Mouse (Mus musculus) urinary bladder, adult 18-20 months (tissue): Measurements from ENCODE around the gene Ccsap.
"Not testable (repeated sequence)": the region's sequence is repeated elsewhere in the genome, so short reads cannot be mapped to it uniquely, and the experiment has no call there.

Source experiments
- DNase-seq, 2 experiments: peaks; one replicate each; pipeline ENCODE4 v3.0.0; 2022; ENCODE audit warnings: low spot score in 2 of 2, mixed read lengths in 2 of 2

Gene Ccsap

GRCm38 (mm10) chr8:123836354-123836753 lies 23.7 kb downstream of the Ccsap start:
- DNase-seq: no peak

DNA sequence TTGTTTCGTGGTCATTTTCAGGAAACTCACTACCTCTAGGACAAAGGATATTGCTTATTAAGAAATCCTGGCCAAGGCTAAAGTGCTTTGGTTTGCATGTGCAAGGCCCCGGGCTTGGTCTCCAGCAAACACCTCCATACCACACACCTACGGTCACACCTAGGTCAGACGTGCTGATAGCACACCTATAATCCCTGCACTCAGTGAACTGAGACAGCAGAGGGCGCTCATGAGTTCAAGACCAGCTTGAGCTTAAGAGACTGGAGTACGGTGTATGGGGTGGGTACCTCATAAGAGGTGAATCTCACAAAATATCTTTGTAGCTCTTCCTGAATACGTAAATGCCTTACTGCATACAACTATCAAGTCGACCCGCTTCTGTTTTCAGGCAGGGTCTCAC lies 24.6 kb downstream of the Ccsap start:
- DNase-seq: peak in 1 of 2 experiments; percentile 26

- peak; percentile 39 to 51 for DNase-seq
Observed at GRCm38 (mm10) chr8:123832757-123833156, 27.3 kb downstream of the Ccsap start.

DNA sequence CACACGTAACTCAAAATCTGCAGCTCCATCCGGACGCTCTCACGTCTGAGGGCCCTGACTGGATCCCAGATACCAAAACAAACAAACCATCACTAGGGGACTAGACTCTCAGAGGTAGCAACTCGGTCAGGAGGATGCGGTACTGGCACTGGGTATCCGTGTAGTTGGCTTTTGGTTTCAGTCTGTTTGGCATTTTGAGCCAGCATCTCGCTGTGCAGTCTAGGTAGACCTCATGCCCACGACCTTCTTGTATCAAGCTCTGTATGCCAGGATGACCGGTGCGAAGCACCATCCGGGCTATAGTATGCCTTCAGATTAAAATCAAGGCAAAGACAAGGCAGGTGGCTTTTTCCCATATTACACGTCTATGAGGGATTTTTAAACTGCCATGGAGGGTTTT lies 32.5 kb downstream of the Ccsap start:
- DNase-seq: no peak

DNA sequence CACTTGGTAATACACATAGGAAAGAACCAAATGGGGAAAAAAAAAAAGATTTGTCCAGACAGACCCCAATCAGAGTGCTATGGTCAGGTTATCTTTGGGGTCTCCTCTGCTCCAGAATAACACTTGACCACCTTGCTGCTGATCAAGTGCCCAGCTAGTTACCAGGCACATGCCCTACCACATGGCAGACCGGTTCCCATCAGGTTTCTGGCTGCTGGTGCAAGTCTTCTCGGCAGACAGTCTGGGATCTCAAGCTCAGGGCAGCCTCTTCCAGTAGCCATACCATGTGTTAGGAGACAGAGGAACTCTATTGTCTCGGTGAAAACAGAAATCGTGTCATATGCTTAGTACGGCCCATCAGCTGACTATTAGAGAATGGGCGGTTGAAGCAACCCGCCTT lies 33.3 kb downstream of the Ccsap start:
- no peak for DNase-seq

DNA sequence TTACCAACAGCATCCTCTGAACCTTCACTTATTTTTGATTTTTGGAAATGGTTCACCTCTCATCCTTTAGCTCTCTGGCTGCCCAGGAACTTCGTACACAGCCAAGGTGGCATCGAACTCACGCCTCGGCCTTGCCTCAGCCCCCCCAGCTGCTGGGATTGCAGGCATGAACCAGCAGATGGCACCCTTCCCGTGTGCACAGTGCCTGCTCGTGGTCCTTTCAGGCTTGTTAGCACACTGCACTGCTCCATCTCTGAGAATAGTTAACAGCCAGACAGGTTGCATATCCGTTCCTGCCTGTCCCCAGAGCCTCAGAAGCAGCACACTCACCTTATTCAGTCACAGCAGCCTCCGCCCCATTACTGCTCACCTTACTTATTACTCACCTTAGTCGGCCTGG lies 34.0 kb downstream of the Ccsap start:
- no peak for DNase-seq

DNA sequence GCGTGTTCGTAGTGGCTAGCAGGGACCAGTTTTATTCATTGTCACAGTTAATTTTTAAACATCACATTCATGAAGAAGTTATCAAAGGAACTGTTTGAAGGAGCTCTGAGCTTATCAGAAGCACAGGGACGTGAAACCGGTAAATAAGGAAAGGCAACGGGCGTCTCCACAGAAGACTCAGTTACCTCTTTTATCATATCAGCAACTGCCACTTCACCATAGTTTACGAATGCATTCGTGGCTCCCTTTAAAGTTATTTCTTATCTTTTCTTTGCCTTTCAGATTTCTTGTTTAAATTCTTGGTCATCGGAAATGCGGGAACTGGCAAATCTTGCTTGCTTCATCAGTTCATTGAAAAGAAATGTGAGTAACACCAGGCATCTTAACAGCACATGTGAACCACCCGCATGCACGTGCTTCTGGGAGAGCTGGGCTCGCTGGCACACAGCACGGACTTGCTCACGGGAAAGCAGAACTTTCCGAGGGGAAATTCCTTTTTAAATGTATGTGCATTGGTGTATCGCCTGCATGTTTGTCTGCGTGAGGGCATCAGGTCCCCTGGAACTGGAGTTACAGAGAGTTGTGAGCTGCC lies 36.4 kb downstream of the Ccsap start:
- DNase-seq: no peak

- DNase-seq: no peak
Observed at GRCm38 (mm10) chr8:123823111-123823510, 36.9 kb downstream of the Ccsap start.

DNA sequence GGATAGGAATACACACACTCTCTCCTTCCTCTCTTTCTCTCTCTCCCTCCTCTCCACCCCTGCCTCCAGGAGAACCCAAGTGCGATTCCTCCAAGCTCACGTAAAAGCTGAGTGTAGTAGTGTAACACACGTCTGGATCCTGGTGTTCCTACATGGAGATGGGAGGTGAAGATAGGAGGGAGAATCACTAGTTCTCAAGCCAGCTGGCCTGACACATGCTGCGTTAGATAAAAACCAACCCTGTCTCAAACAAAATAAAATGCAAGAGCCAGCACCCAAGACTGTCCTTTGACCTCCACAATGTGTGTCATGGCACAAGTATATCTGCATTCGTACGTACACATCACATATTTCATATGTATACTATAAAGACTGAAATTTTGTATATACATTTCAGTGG lies 39.2 kb downstream of the Ccsap start:
- no peak for DNase-seq

GRCm38 (mm10) chr8:123819683-123820610 lies 40.1 kb downstream of the Ccsap start:
- DNase-seq: no peak

DNA sequence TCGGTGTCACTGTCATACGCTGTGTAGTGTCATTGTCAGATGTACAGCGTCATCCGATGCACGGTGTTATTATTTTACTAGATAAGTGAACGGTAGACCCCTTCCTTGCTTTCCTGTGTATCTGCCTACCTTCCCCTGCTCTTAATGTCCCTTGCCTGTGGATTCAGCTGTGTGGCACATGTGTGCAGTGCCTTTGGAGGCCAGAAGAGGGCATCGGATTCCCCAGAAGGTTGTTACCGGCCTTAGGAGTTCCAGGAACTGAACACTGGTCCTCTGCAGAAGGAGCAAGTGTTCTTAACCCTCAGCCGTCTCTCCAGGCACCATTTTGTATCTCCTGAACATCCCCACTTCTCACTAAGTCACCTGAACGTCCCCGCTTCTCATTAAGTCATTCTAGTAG lies 42.3 kb downstream of the Ccsap start:
- DNase-seq: no peak

- DNase-seq: no peak
Observed at GRCm38 (mm10) chr8:123816939-123817338, 43.1 kb downstream of the Ccsap start.

GRCm38 (mm10) chr8:123815325-123815724 lies 44.7 kb downstream of the Ccsap start:
- no peak for DNase-seq

DNA sequence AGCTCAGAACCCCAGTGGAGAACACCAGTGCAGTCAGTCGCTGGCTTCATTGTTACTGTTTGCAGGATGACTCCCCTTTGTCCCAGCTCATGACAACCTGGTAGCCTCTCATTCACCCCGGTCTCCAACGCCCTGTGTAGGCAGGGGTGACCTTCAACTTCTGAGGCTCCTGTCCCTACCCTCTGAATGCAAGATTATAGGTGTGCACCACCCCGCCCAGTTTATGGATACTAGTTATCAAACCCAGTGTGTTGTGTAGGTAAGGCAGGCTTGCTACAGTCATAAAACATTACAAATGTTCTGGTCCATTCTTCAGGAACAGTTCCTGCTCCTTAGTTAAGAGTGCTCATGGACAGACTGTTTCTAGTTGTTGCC lies 46.1 kb downstream of the Ccsap start:
- DNase-seq: no peak

GRCm38 (mm10) chr8:123813173-123813891 lies 46.7 kb downstream of the Ccsap start:
- DNase-seq: no peak

- DNase-seq: no peak
Observed at GRCm38 (mm10) chr8:123812227-123812626, 47.8 kb downstream of the Ccsap start.

DNA sequence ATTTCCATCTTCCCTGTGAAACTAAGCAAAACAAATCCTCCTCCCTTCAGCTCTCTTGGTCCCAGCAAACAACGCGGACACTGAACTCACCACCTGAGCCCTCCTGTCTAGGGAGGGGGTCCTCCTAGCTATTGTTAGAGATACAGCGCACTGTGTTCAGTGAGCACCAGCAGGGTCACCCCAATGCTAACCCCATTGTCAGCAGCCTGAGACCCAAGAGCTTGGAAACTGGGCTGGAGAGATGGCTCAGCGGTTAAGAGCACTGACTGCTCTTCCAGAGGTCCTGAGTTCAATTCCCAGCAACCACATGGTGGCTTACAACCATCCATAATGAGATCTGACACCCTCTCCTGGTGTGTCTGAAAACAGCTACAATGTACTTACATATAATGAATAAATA lies 50.7 kb downstream of the Ccsap start:
- DNase-seq: not testable (repeated sequence)

DNA sequence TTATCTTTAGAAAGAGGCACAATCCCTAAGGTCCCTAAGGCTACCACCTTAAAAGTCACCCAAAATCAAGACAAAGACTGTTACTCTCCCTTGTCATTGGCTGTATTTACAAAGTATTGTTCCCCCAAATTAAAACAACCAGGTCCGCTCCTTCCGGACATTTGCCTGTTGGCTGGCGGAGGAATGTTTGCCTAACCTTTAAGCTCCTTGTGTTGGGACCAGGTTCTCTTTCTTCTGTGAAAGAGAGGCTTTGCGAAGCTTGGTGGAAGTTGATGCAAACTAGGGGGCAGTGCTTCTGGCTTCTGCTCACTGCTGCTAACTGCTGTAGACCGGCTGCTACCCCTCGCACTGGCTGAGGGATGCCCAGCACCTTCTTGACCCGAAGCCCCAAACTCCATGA lies 51.3 kb downstream of the Ccsap start:
- no peak for DNase-seq

DNA sequence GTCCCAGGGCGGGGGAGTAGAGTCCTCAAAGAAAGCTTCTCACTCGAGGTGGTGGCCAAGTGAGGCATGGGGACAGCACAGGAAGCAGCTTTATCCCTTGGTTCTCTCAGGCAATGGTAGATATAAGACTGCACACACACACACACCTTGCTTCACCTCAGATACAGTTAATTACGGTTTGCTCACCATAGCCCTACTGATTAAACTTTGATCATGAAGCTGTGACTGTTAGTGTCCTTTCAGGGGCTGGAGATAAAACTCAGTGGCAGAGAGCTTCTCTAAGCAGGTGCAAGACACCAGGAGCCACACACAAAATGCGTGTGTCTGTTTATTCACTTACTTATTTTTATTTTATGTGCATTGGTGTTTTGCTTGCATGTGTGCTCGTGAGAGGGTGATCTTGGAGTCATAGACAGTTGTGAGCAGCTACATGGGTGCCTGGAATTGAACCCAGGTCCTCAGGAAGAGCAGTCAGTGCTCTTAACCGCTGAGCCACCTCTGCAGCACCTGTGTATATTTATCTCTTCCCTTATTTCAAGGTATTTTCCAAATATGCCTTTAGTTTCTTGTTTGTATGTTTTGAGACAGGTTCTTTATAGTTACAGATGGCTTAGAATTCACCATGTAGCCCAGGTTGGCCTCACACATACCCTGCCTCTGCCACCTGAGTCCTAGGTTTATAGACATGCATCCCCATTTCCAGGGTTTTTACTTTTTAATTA lies 52.0 kb downstream of the Ccsap start:
- DNase-seq: no peak

DNA sequence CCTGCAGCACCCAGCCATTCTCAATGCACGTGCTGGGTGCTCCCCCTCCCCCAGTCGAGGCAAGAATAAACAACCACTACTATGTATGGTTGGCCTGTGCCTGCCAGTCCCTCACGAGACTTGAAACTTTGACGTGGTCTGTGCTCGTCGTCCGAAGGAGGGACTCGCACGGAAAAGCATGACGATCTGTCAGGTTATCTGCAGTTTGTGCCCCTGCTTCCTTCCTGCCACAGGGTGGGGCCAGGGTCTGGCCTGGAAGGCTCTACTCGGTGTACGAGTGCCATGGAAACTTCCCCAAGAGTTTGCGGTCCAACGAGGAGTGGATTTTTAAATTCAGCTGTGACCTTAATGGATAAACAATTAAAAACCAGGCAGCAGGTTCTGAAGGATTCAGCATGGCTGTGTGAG lies 53.0 kb downstream of the Ccsap start:
- DNase-seq: no peak

GRCm38 (mm10) chr8:123806374-123806935 lies 53.6 kb downstream of the Ccsap start:
- no peak for DNase-seq
